Mouse (Mus musculus) lung, postnatal 0 days (tissue): ENCODE measurements around the gene Gucy2g.

Source experiments
- CTCF ChIP-seq: IDR thresholded peaks from 2 replicates; pipeline ENCODE4 v1.5.1; 2016; ENCODE audit warnings: antibody characterized with exemption, mild to moderate bottlenecking
- EP300 ChIP-seq: IDR thresholded peaks from 2 replicates; pipeline ENCODE4 v1.6.1; 2016; ENCODE audit warnings: antibody characterized with exemption, mild to moderate bottlenecking, control low read depth

GRCm38 (mm10) chr19:55247991-55248520 lies 7.0 kb upstream of the Gucy2g start:
- no peak for TF ChIP-seq CTCF
- no peak for TF ChIP-seq EP300
